8 mouse cellular contexts compared by ENCODE assay signal in the genomic region with DNA sequence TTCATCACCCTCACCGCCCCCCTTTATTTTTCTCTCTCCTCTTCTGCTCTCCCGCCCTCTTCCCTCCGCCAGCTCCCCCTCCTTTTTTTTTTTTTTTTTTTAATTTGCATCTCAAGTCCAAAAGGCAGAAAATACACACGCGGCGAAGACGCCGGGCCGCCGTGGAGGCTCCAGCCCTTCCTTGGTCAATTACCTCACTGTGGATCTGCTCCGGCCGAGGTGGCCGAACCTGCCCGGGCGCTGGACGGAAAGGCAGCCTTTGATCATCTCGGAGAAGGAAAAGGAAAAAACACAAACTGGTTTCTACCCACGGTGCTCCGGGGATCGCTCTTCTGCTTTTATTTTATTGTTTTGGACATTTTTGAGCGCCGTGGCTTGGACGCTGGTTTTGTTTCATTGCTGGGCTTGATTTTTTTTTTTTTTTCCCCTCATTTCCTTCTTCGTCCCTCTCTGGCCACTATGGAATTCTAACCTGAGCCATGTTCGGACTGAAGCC.
DNase-seq lines count a peak whose midpoint lies in the region; ATAC-seq and TF ChIP-seq lines count a peak whose summit lies in the region.

No protein-coding gene starts in this region.

- no peak for ATAC-seq in lung, embryonic 14.5 days (ENCODE audit: insufficient read depth)
- ATAC-seq in limb, embryonic 15.5 days (ENCODE audit: insufficient number of reproducible peaks, low FRiP score, low TSS enrichment, low read depth) = no peak
- ATAC-seq in neural tube, embryonic 14.5 days (ENCODE audit: low read depth) = no peak

- H3K4me3 ChIP-seq in lung, embryonic 14.5 days (ENCODE audit: low read depth, low read length) = peak overlapping the region; percentile 78
- H3K4me3 ChIP-seq in hindbrain, embryonic 10.5 days = peak overlapping the region; percentile 96
- H3K4me3 ChIP-seq in limb, embryonic 15.5 days = peak overlapping the region; percentile 64
- H3K4me3 ChIP-seq in neural tube, embryonic 14.5 days (ENCODE audit: low read depth, low read length) = peak overlapping the region; percentile 57

- H3K4me1 ChIP-seq in lung, embryonic 14.5 days (ENCODE audit: insufficient read depth) = peaks cover 56% of the 10 kb centered on the region
- H3K4me1 ChIP-seq in hindbrain, embryonic 10.5 days (replicated peaks) = peaks cover 97% of the 10 kb centered on the region
- H3K4me1 ChIP-seq in limb, embryonic 15.5 days = peaks cover 98% of the 10 kb centered on the region
- peaks cover 68% of the 10 kb centered on the region for H3K4me1 ChIP-seq in neural tube, embryonic 14.5 days (ENCODE audit: control insufficient read depth, insufficient read depth, low read length)

- H3K27ac ChIP-seq in lung, embryonic 14.5 days (ENCODE audit: low read depth) = peak overlapping the region; percentile 97
- peak overlapping the region; percentile 99 for H3K27ac ChIP-seq in hindbrain, embryonic 10.5 days
- peak overlapping the region; percentile 14; the same call in 1 of the 2 replicates for H3K27ac ChIP-seq in limb, embryonic 15.5 days
- peak overlapping the region; percentile 99 for H3K27ac ChIP-seq in neural tube, embryonic 14.5 days (ENCODE audit: low read depth, low read length)

- TF ChIP-seq CTCF in lung, embryonic 14.5 days (IDR thresholded peaks at IDR 0.05; ENCODE audit: low read depth) = no peak

- no peaks in the 10 kb centered on the region for H3K36me3 ChIP-seq in lung, embryonic 14.5 days (ENCODE audit: insufficient read depth)
- H3K36me3 ChIP-seq in hindbrain, embryonic 10.5 days = no peaks in the 10 kb centered on the region
- H3K36me3 ChIP-seq in limb, embryonic 15.5 days = no peaks in the 10 kb centered on the region
- no peaks in the 10 kb centered on the region for H3K36me3 ChIP-seq in neural tube, embryonic 14.5 days (ENCODE audit: control insufficient read depth, insufficient read depth, low read length)

- WGBS in lung, embryonic 14.5 days = 0% methylated on average over 25 of the region's 25 CpGs
- WGBS in hindbrain, embryonic 10.5 days = under 1% methylated on average over 25 of the region's 25 CpGs
- under 1% methylated on average over 25 of the region's 25 CpGs for WGBS in limb, embryonic 15.5 days
- WGBS in neural tube, embryonic 14.5 days = under 1% methylated on average over 25 of the region's 25 CpGs

- H3K27me3 ChIP-seq in lung, embryonic 14.5 days (ENCODE audit: insufficient read depth, low read length) = 0 out of 2 replicates have a peak, but pooled peaks cover 3% of the 10 kb centered on the region
- H3K27me3 ChIP-seq in hindbrain, embryonic 10.5 days (ENCODE audit: insufficient read depth, poor library complexity, severe bottlenecking) = peaks cover 64% of the 10 kb centered on the region
- H3K27me3 ChIP-seq in limb, embryonic 15.5 days = peaks cover 62% of the 10 kb centered on the region
- H3K27me3 ChIP-seq in neural tube, embryonic 14.5 days (ENCODE audit: control insufficient read depth, insufficient read depth, low read length) = no peaks in the 10 kb centered on the region

- H3K9me3 ChIP-seq in lung, embryonic 14.5 days (ENCODE audit: low read depth, low read length) = no peaks in the 10 kb centered on the region
- H3K9me3 ChIP-seq in hindbrain, embryonic 10.5 days = no peaks in the 10 kb centered on the region
- no peaks in the 10 kb centered on the region for H3K9me3 ChIP-seq in limb, embryonic 15.5 days
- H3K9me3 ChIP-seq in neural tube, embryonic 14.5 days (ENCODE audit: control insufficient read depth, low read length) = no peaks in the 10 kb centered on the region

- DNase-seq in lung, embryonic 14.5 days = no peak
- DNase-seq in lung, postnatal 10 days = no peak
- DNase-seq in cerebellum, adult 18-20 months = peak; percentile 48 to 66
- peak; percentile 65 for DNase-seq in hindbrain, embryonic 10.5 days (ENCODE audit: low spot score)
- no peak for DNase-seq in urinary bladder, postnatal 36 days (ENCODE audit: low spot score in 2 of 2)
- DNase-seq in layer of hippocampus, adult 9-11 months = no peak

- H3K9ac ChIP-seq in lung, embryonic 14.5 days = peak overlapping the region; percentile 85
- H3K9ac ChIP-seq in limb, embryonic 15.5 days = peak overlapping the region; percentile 66
- H3K9ac ChIP-seq in neural tube, embryonic 14.5 days (replicated peaks; ENCODE audit: low read depth, low read length) = peak overlapping the region; percentile 76

- peak overlapping the region; percentile 99 for H3K4me2 ChIP-seq in lung, embryonic 14.5 days
- H3K4me2 ChIP-seq in limb, embryonic 15.5 days = peak overlapping the region; percentile 99
- H3K4me2 ChIP-seq in neural tube, embryonic 14.5 days (ENCODE audit: low read depth, low read length) = peak overlapping the region; percentile 94

Comparison
In these comparisons a context has a peak if more than half of its experiments do, and no peak if none do; other contexts are left out.
1. DNase-seq: peak in cerebellum, adult 18-20 months (2 of 2) and hindbrain, embryonic 10.5 days (single experiment); none in lung, embryonic 14.5 days (single experiment), lung, postnatal 10 days (single experiment), urinary bladder, postnatal 36 days (0 of 2) and layer of hippocampus, adult 9-11 months (single experiment).
2. H3K27ac ChIP-seq: peak in every context shown above with its lines; median percentile 99 in hindbrain, embryonic 10.5 days; 99 in neural tube, embryonic 14.5 days; 97 in lung, embryonic 14.5 days; 14 in limb, embryonic 15.5 days.
3. Peak in every context shown above with its lines, with median percentiles within 50 percentile points of each other: H3K4me2 ChIP-seq, H3K4me3 ChIP-seq and H3K9ac ChIP-seq.